Mouse (Mus musculus) neural tube, embryonic 13.5 days (tissue): ENCODE measurements around the gene Fblim1. TPM values are rescaled to one million over a fixed set of nuclear protein-coding genes. Genes with fewer than 3 reads are reported as not detected.
"Not testable (repeated sequence)": the region's sequence is repeated elsewhere in the genome, so short reads cannot be mapped to it uniquely, and the experiment has no call there.

ENCODE experiments used
- ATAC-seq: fragments of 200-750 bp; cut with Nextera tagmentation; 2 replicates; pipeline ENCODE4 v1.8.0; 2017; ENCODE audit warnings: low read depth, mild to moderate bottlenecking, moderate TSS enrichment, moderate library complexity
- H3K27ac ChIP-seq: fragments of 300-500 bp; sonication (generic); replicated peaks from 2 replicates; pipeline ENCODE4 v1.5.1; 2015; ENCODE audit warnings: moderate library complexity, mild to moderate bottlenecking, inconsistent platforms
- H3K27me3 ChIP-seq: fragments of 300-500 bp; sonication (generic); 2 replicates; pipeline ENCODE4 v1.6.1; 2015; ENCODE audit warnings: mild to moderate bottlenecking, inconsistent platforms
- H3K36me3 ChIP-seq: fragments of 300-500 bp; sonication (generic); 2 replicates; pipeline ENCODE4 v1.6.1; 2015; ENCODE audit warnings: mild to moderate bottlenecking, inconsistent platforms
- H3K4me1 ChIP-seq: fragments of 300-500 bp; sonication (generic); replicated peaks from 2 replicates; pipeline ENCODE4 v1.6.1; 2015; ENCODE audit warnings: inconsistent platforms
- H3K4me2 ChIP-seq: fragments of 300-500 bp; sonication (generic); 2 replicates; pipeline ENCODE4 v1.6.1; 2015; ENCODE audit warnings: inconsistent platforms, mild to moderate bottlenecking, moderate library complexity
- H3K4me3 ChIP-seq: fragments of 300-500 bp; sonication (generic); 2 replicates; pipeline ENCODE4 v1.5.1; 2015; ENCODE audit warnings: mild to moderate bottlenecking, inconsistent platforms
- H3K9ac ChIP-seq: fragments of 300-500 bp; sonication (generic); 2 replicates; pipeline ENCODE4 v1.6.1; 2015; ENCODE audit warnings: moderate library complexity, mild to moderate bottlenecking, inconsistent platforms
- H3K9me3 ChIP-seq: fragments of 300-500 bp; sonication (generic); 2 replicates; pipeline ENCODE4 v1.6.1; 2016; ENCODE audit warnings: inconsistent platforms
- WGBS: fragments of 180-500 bp; shearing (Covaris S2); methylation state at CpG from one replicate; pipeline ENCODE4 v1.1.7; 2015; 5-methylcytosine and 5-hydroxymethylcytosine counted together
- polyA plus RNA-seq: library from polyadenylated mRNA; unstranded; fragments of >200 nt; fragmentation: Nextera tagmentation; extraction: Ambion mirVana; gene quantifications from 2 replicates; pipeline ENCODE4 v1.2.1, GENCODE M21; 2015

The Fblim1 gene
- polyA plus RNA-seq, 1 experiment from 2014 or later, result 36.6 TPM

- ATAC-seq, result peak; percentile 78
- Histone ChIP-seq H3K4me2 (peak overlapping the region; percentile 81), H3K4me3 (peak overlapping the region; percentile 39), H3K9me3 (no peaks in the 10 kb centered on the region), H3K36me3 (no peaks in the 10 kb centered on the region), H3K27me3 (no peaks in the 10 kb centered on the region), H3K9ac (peak overlapping the region; percentile 72), H3K4me1 (peaks cover 20% of the 10 kb centered on the region), H3K27ac (peak overlapping the region; percentile 90)
- 0% methylated on average over 30 of the region's 30 CpGs for WGBS
Measured at GRCm38 (mm10) chr4:141559131-141559897, 46.6 kb downstream of the Fblim1 start.

- Histone ChIP-seq H3K4me1 (peaks cover 20% of the 10 kb centered on the region), H3K27ac (peak overlapping the region; percentile 90), H3K9me3 (no peaks in the 10 kb centered on the region), H3K4me2 (peak overlapping the region; percentile 81), H3K9ac (peak overlapping the region; percentile 72), H3K27me3 (no peaks in the 10 kb centered on the region), H3K36me3 (no peaks in the 10 kb centered on the region), H3K4me3 (peak overlapping the region; percentile 39)
- 0 out of 2 replicates have a peak, but pooled peaks have one; percentile 6 for ATAC-seq
- 20% methylated on average over 16 of the region's 16 CpGs for WGBS
Measured at GRCm38 (mm10) chr4:141558658-141559057, 47.2 kb downstream of the Fblim1 start.

DNA sequence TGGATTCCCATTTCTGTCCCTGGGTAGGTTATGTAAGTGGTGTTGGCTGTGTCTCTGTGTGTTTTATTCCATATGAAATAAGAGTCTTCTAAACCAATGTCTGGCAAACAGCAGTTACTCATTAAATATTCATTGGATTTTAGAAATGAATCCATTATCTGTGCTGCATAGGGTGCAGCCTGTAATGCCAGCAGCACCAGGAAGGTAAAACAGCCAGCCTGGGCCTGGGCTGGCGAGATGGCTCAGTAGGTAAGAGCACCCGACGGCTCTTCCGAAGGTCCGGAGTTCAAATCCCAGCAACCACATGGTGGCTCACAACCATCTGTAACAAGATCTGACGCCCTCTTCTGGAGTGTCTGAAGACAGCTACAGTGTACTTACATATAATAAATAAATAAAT lies 49.7 kb downstream of the Fblim1 start:
- not testable (repeated sequence) for H3K27me3 ChIP-seq, H3K36me3 ChIP-seq, H3K9me3 ChIP-seq, H3K4me3 ChIP-seq, H3K4me2 ChIP-seq, H3K9ac ChIP-seq
- 51% methylated on average over 6 of the region's 6 CpGs for WGBS
- Histone ChIP-seq H3K4me1 (peaks cover 20% of the 10 kb centered on the region), H3K27ac (peak overlapping the region; percentile 53)
- 0 out of 2 replicates have a peak, but pooled peaks have one; percentile 24 for ATAC-seq

GRCm38 (mm10) chr4:141554255-141554865 lies 51.5 kb downstream of the Fblim1 start:
- not testable (repeated sequence) for H3K36me3 ChIP-seq, H3K9me3 ChIP-seq, H3K27ac ChIP-seq, H3K4me2 ChIP-seq, H3K4me3 ChIP-seq, H3K9ac ChIP-seq, ATAC-seq, H3K27me3 ChIP-seq
- H3K4me1 ChIP-seq, result peaks cover 15% of the 10 kb centered on the region
- 92% methylated on average over 8 of the region's 9 CpGs for WGBS

- H3K9ac ChIP-seq, result no peak overlapping the region
- no peaks in the 10 kb centered on the region for H3K9me3 ChIP-seq
- 55% methylated on average over 2 of the region's 2 CpGs for WGBS
Measured at GRCm38 (mm10) chr4:141552484-141552883, 53.4 kb downstream of the Fblim1 start.

GRCm38 (mm10) chr4:141547299-141547698 lies 58.6 kb downstream of the Fblim1 start:
- Histone ChIP-seq H3K27ac (peak overlapping the region; percentile 100), H3K9ac (peak overlapping the region; percentile 97), H3K4me1 (peaks cover 34% of the 10 kb centered on the region), H3K4me3 (peak overlapping the region; percentile 72), H3K9me3 (no peaks in the 10 kb centered on the region), H3K27me3 (no peaks in the 10 kb centered on the region), H3K4me2 (peak overlapping the region; percentile 87), H3K36me3 (no peaks in the 10 kb centered on the region)
- ATAC-seq, result no peak
- 18% methylated on average over 9 of the region's 9 CpGs for WGBS

More at GRCm38 (mm10) chr4:141552484-141552883, 53.4 kb downstream of the Fblim1 start:
- Histone ChIP-seq H3K4me2 (no peak overlapping the region), H3K27me3 (no peaks in the 10 kb centered on the region), H3K4me1 (peaks cover 19% of the 10 kb centered on the region), H3K4me3 (no peak overlapping the region), H3K36me3 (no peaks in the 10 kb centered on the region), H3K27ac (no peak overlapping the region)
- no peak for ATAC-seq

DNA sequence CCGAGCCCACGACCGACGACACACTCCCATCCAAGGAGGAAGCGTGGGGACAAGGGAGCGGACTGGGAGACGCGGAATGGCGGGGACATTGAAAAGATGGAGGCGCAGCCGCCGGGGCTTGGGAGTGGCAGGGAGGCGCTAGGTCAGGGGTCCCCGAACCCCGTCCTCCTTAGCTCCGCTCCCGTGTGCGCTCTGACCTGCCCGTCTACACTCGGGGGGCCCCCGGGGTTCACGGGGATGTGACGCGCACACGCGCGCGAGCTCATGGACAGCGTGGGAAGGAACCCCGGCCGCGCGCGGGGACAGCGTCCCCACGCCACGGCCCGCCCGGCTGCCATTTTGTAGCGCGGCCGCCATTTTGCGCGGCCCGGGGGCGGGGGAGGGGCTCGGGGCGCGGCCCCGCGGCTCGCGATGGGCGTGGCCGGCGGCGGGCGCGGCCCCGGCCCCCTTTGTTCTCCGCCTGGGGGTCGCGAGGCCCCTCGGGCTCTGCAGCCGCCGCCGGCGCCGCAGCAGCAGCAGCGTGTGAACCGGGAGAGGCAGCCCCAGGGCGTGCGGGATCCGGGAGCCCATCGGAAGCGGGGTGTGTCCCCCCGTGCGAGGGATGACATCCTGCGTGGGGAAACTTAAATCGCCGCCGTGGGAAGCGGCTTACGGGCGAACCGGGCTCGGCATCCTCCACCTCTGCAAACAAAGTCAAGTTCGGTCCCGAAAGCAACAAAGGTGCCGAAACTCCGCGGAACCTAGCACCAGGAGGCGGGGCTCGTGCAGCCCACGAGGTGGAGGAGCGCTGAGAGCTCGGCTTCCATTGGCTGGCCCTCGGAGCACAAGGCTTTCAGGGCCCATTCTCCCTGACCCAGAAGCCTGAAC lies 59.3 kb downstream of the Fblim1 start:
- Histone ChIP-seq H3K9me3 (no peaks in the 10 kb centered on the region), H3K36me3 (no peaks in the 10 kb centered on the region), H3K4me2 (peak overlapping the region; percentile 87), H3K27me3 (no peaks in the 10 kb centered on the region), H3K27ac (peak overlapping the region; percentile 100), H3K9ac (peak overlapping the region; percentile 97), H3K4me1 (peaks cover 40% of the 10 kb centered on the region), H3K4me3 (peak overlapping the region; percentile 72)
- ATAC-seq, result peak; percentile 87
- under 1% methylated on average over 95 of the region's 98 CpGs for WGBS

DNA sequence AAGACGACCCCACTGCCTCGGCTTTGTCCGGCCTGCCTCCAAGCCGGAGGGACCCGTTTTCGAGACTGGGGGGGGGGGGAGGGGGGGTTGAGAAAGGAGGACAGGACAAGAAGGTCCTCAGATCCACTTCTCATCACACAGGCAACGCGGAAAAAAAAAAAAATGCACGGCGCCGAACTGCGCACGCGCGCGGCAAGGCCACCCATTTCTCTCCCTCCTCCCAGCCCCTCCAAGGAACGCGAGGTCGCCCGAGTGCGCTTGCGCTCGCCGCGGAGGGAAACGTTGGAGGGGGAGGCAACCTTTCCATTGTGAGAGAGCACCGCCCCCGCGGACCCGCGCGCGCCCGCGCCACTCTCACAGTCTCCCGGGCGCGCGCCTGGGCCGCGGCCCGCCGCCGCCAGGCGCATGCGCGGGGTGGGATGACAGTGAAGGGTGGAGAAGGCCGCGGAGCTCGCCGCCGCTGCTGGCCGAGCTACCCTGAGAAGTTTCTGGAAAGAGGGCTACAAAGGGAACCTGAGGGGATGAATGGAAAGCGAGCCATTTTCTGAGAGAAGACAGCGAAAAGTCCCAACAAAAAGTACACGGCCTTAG lies 60.1 kb downstream of the Fblim1 start:
- Histone ChIP-seq H3K27me3 (no peaks in the 10 kb centered on the region), H3K9ac (peak overlapping the region; percentile 97), H3K4me2 (peak overlapping the region; percentile 99), H3K36me3 (no peaks in the 10 kb centered on the region), H3K4me1 (peaks cover 46% of the 10 kb centered on the region), H3K27ac (peak overlapping the region; percentile 100), H3K4me3 (peak overlapping the region; percentile 72), H3K9me3 (no peaks in the 10 kb centered on the region)
- ATAC-seq, result peak; percentile 66
- under 1% methylated on average over 44 of the region's 56 CpGs for WGBS

DNA sequence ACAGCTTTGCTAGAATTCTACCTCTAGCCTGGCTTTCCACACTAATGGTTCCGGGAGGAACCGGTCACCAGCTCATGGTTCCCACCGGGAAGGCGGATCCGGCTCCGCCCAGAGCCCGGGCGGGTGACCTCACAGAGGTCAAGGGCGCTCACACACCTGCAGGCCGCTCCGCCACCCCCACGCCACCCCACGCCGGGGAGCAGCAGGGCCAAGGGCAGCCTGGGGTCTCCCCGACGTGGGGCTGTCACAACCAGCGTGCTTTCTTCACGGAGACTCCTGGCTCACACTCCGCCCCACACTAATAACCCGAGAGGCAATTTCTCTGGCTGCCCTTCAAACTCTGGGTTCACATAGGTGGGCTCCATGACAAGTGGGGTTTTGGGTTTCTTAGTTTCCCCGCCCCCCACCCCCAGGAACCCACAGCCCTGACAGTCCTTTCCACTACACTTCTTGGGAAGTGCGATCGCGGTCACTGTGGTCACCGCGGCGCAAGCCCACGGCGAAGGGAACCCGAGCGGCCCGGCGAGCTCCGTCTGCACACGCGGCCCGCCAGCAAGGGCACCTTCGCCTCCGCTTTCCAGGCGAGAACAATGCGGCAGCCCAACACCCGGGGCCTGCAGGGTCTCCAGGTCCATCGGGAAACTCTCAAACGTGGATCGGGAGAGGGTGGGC lies 60.7 kb downstream of the Fblim1 start:
- Histone ChIP-seq H3K4me1 (peaks cover 46% of the 10 kb centered on the region), H3K4me3 (peak overlapping the region; percentile 72), H3K9me3 (no peaks in the 10 kb centered on the region), H3K36me3 (no peaks in the 10 kb centered on the region), H3K27me3 (no peaks in the 10 kb centered on the region), H3K9ac (peak overlapping the region; percentile 90), H3K4me2 (peak overlapping the region; percentile 99), H3K27ac (peak overlapping the region; percentile 100)
- ATAC-seq, result peak; percentile 37
- WGBS, result under 1% methylated on average over 45 of the region's 45 CpGs

GRCm38 (mm10) chr4:141544536-141544935 lies 61.4 kb downstream of the Fblim1 start:
- Histone ChIP-seq H3K4me2 (peak overlapping the region; percentile 99), H3K36me3 (no peaks in the 10 kb centered on the region), H3K4me3 (peak overlapping the region; percentile 72), H3K27me3 (no peaks in the 10 kb centered on the region), H3K4me1 (peaks cover 46% of the 10 kb centered on the region), H3K27ac (peak overlapping the region; percentile 100), H3K9ac (peak overlapping the region; percentile 90; the same call in 1 of the 2 replicates), H3K9me3 (no peaks in the 10 kb centered on the region)
- WGBS, result 43% methylated on average over 2 of the region's 2 CpGs
- ATAC-seq, result no peak

- Histone ChIP-seq H3K9ac (no peak overlapping the region), H3K4me2 (no peak overlapping the region), H3K27ac (no peak overlapping the region), H3K9me3 (no peaks in the 10 kb centered on the region), H3K36me3 (no peaks in the 10 kb centered on the region), H3K4me3 (no peak overlapping the region), H3K27me3 (no peaks in the 10 kb centered on the region), H3K4me1 (peaks cover 45% of the 10 kb centered on the region)
- no peak for ATAC-seq
- 75% methylated on average over 3 of the region's 3 CpGs for WGBS
Measured at GRCm38 (mm10) chr4:141543593-141543992, 62.3 kb downstream of the Fblim1 start.
